22 mouse cellular contexts compared by ENCODE assay signal in genomic region chr6:57541737-57542335, GRCm38 (mm10). TPM values are rescaled to one million over a fixed set of nuclear protein-coding genes. Genes with fewer than 3 reads are reported as not detected.
DNase-seq lines count a peak whose midpoint lies in the region; ATAC-seq lines count a peak whose summit lies in the region.
"Had no signal": no experiment of that assay in that cellular context is flagged by ENCODE, and none has a peak within 500 bp of the region (broad histone marks: within the 10 kb centered on the region; RNA-seq: fewer than 3 reads in every experiment).

No protein-coding gene starts in this region.

- no peaks in the 10 kb centered on the region for H3K9me3 ChIP-seq in megakaryocyte, embryonic 14.5 days
- H3K9me3 ChIP-seq: embryonic facial prominence, embryonic 12.5 days; hindbrain, embryonic 10.5 days; midbrain, embryonic 13.5 days had no signal

- peak; percentile 64 for ATAC-seq in activated CD4-positive, CD25-positive, alpha-beta regulatory T cell, adult 4 months
- ATAC-seq: forebrain, embryonic 14.5 days; hindbrain, postnatal 0 days; midbrain, embryonic 13.5 days had no signal

- H3K27me3 ChIP-seq in megakaryocyte, embryonic 14.5 days (replicated peaks) = no peaks in the 10 kb centered on the region
- H3K27me3 ChIP-seq: embryonic facial prominence, embryonic 12.5 days; midbrain, embryonic 13.5 days had no signal

- H3K4me3 ChIP-seq in megakaryocyte, embryonic 14.5 days (replicated peaks) = peak overlapping the region; percentile 53
- H3K4me3 ChIP-seq: embryonic facial prominence, embryonic 12.5 days; erythroblast, embryonic 14.5 days; hindbrain, embryonic 10.5 days; midbrain, embryonic 13.5 days; myocyte had no signal

- H3K36me3 ChIP-seq in megakaryocyte, embryonic 14.5 days (replicated peaks; ENCODE audit: low read length) = no peaks in the 10 kb centered on the region
- H3K36me3 ChIP-seq: embryonic facial prominence, embryonic 12.5 days; hindbrain, embryonic 10.5 days; midbrain, embryonic 13.5 days had no signal

- peaks cover 17% of the 10 kb centered on the region for H3K4me1 ChIP-seq in megakaryocyte, embryonic 14.5 days
- H3K4me1 ChIP-seq: embryonic facial prominence, embryonic 12.5 days; hindbrain, embryonic 10.5 days; midbrain, embryonic 13.5 days had no signal

- peak; percentile 16 for DNase-seq in 3T3-L1 (ENCODE audit: low read depth, low spot score)
- peak; percentile 17 for DNase-seq in CD4-positive helper T cell, adult 2 months (ENCODE audit: low read depth, low spot score)
- no peak for DNase-seq in layer of hippocampus, adult 18-20 months (ENCODE audit: low spot score in 2 of 2)
- DNase-seq in gastrocnemius, postnatal 25 days = no peak
- no peak for DNase-seq in left cerebral cortex, adult 18-20 months (ENCODE audit: low spot score in 2 of 2)
- no peak for DNase-seq in right cerebral cortex, postnatal 14 days
- DNase-seq: adrenal gland, adult 8-10 months; cerebellum, adult 9-11 months; gastrocnemius, postnatal 14 days; kidney, adult 8-10 months; kidney, postnatal 36 days; lung, embryonic 14.5 days; thymus, postnatal 14 days had no signal

RNA-seq across cellular contexts. Expression of gene Ppm1k, which starts 6.6 kb away (rescaled TPM):
- polyA plus RNA-seq in activated CD4-positive, CD25-positive, alpha-beta regulatory T cell, adult 4 months (2017; shearing (Covaris generic)) = 10 to 100 TPM; 12.9 to 16.2 TPM
- 0.08 TPM in 1 of 2 replicates, not detected in the other for polyA plus RNA-seq in megakaryocyte, embryonic 14.5 days (2012; ENCODE audit: insufficient read depth, low replicate concordance)
- 10 to 100 TPM; 73.7 to 85.4 TPM for total RNA-seq in layer of hippocampus, adult 18-20 months (2021)
- total RNA-seq in gastrocnemius, postnatal 25 days (2021) = 10 to 100 TPM; 11.2 to 14.1 TPM
- 10 to 100 TPM; 89.7 to 90.4 TPM for total RNA-seq in left cerebral cortex, adult 18-20 months (2021)
- polyA plus RNA-seq: erythroblast, embryonic 14.5 days had no signal

RNA-seq across cellular contexts. Expression of gene Herc6, which starts 39.0 kb away (rescaled TPM):
- polyA plus RNA-seq in activated CD4-positive, CD25-positive, alpha-beta regulatory T cell, adult 4 months (2017; shearing (Covaris generic)) = 10 to 100 TPM; 23.2 to 26.4 TPM
- polyA plus RNA-seq in megakaryocyte, embryonic 14.5 days (2012; ENCODE audit: insufficient read depth, low replicate concordance) = 3.4 and 3.9 TPM in 2 replicates
- 1 to 10 TPM; 7.6 TPM for total RNA-seq in layer of hippocampus, adult 18-20 months (2021)
- total RNA-seq in gastrocnemius, postnatal 25 days (2021) = 1 to 10 TPM in 1 of 2 experiments, under 1 TPM in 1; 0.41 to 1.6 TPM
- total RNA-seq in left cerebral cortex, adult 18-20 months (2021) = 10 to 100 TPM; 12.7 to 16.4 TPM

Comparison
In these comparisons a context has a peak if more than half of its experiments do, and no peak if none do; other contexts are left out.
1. DNase-seq: peak in 3T3-L1 (single experiment) and CD4-positive helper T cell, adult 2 months (single experiment); none in layer of hippocampus, adult 18-20 months (0 of 2), gastrocnemius, postnatal 25 days (single experiment), left cerebral cortex, adult 18-20 months (0 of 2) and right cerebral cortex, postnatal 14 days (single experiment).
2. RNA of gene Ppm1k, which starts 6.6 kb away (total RNA-seq): 89.7 to 90.4 TPM in left cerebral cortex, adult 18-20 months and 73.7 to 85.4 TPM in layer of hippocampus, adult 18-20 months; 11.2 to 14.1 TPM in gastrocnemius, postnatal 25 days; every median in the first group is over 4 times any median in the second.